Mouse (Mus musculus) C2C12 (cell line): ENCODE measurements at regions not wholly inside any gene's neighbourhood (a gene's known extent, or its start where the extent isn't known, plus 50 kb on each side); places are given as distances from the start of the nearest gene placed in this dataset.

Experiments used
- H3K27me3 ChIP-seq: one replicate; pipeline ENCODE4 v1.6.1; 2011; ENCODE audit not compliant: control insufficient read depth, insufficient read depth, insufficient read length
- H3K36me3 ChIP-seq: one replicate; pipeline ENCODE4 v1.6.1; 2011; ENCODE audit not compliant: control insufficient read depth, insufficient read depth
- H3K4me3 ChIP-seq: one replicate; pipeline ENCODE4 v1.5.1; 2011; ENCODE audit warnings: mild to moderate bottlenecking, control low read depth; ENCODE audit not compliant: poor library complexity, insufficient read depth, severe bottlenecking
- H3K79me2 ChIP-seq: one replicate; pipeline ENCODE4 v1.6.1; 2011; ENCODE audit not compliant: control insufficient read depth, insufficient read depth
- H3K79me3 ChIP-seq: one replicate; pipeline ENCODE4 v1.6.1; 2011; ENCODE audit warnings: low read depth, control low read depth
- H3ac ChIP-seq: one replicate; pipeline ENCODE3; 2011; ENCODE audit warnings: low read depth; ENCODE audit not compliant: control insufficient read depth, insufficient read length
- CEBPB ChIP-seq: IDR thresholded peaks from one replicate; pipeline ENCODE4 v1.6.1; 2011; ENCODE audit warnings: low read depth, mild to moderate bottlenecking, control low read depth, moderate library complexity
- CTCF ChIP-seq: IDR thresholded peaks from one replicate; pipeline ENCODE4 v1.5.1; 2011; ENCODE audit not compliant: control insufficient read depth, insufficient read depth, insufficient read length
- FOSL1 ChIP-seq: IDR thresholded peaks from one replicate; pipeline ENCODE4 v1.8.0; 2011; ENCODE audit warnings: mild to moderate bottlenecking, low read length; ENCODE audit not compliant: poor library complexity, insufficient read depth, severe bottlenecking
- MAX ChIP-seq: IDR thresholded peaks from one replicate; pipeline ENCODE4 v1.6.1; 2011; ENCODE audit warnings: mild to moderate bottlenecking, control low read depth
- MYOD1 ChIP-seq: IDR thresholded peaks from one replicate; pipeline ENCODE4 v1.6.1; 2011; ENCODE audit warnings: low read depth; ENCODE audit not compliant: control insufficient read depth, insufficient read length
- MYOG ChIP-seq: IDR thresholded peaks from one replicate; pipeline ENCODE4 v1.6.1; 2011; ENCODE audit not compliant: control insufficient read depth, insufficient read length; ENCODE audit errors: extremely low read depth
- USF1 ChIP-seq: IDR thresholded peaks from one replicate; pipeline ENCODE4 v1.6.1; 2011; ENCODE audit warnings: low read depth, mild to moderate bottlenecking, control low read depth, moderate library complexity

DNA sequence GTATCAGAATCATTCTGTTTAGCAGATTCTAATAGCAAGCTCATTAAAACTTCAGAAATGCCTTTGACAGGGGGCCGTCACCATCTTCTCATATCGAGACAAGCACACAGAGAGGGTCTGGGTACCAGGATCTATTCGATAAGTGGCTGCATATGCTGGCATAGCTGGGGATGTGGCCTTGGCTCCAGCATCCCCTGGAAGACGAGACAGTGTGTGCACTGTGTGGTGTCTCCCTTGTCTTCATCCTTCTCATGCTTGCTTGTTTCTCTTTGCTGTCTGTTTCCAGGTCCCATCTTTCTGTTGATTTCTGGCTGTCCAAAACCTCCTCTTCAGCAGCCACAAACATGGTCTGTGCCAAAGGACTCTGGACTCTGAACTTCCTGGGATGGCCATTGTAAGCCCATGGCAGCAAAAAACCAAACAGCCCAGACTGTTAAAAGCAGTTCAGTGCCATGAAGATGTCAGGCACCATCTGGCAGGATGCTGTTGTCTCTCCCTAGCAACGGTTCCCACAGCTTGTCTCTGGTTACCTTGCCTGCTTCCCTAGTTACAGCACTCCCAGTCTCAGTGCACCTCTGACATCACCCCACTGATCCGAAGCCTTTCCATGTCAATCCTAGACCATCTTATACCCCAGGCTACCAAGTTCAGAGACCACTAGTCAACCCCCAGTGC lies 56.5 kb downstream of the Kctd12 start:
- TF ChIP-seq USF1 (no peak), MYOG (no peak), MYOD1 (no peak), CEBPB (no peak), MAX (no peak), CTCF (no peak), FOSL1 (no peak)
- Histone ChIP-seq H3K79me2 (no peaks in the 10 kb centered on the region), H3ac (no peak overlapping the region), H3K27me3 (no peaks in the 10 kb centered on the region), H3K36me3 (no peaks in the 10 kb centered on the region), H3K79me3 (no peaks in the 10 kb centered on the region), H3K4me3 (no peak overlapping the region)

DNA sequence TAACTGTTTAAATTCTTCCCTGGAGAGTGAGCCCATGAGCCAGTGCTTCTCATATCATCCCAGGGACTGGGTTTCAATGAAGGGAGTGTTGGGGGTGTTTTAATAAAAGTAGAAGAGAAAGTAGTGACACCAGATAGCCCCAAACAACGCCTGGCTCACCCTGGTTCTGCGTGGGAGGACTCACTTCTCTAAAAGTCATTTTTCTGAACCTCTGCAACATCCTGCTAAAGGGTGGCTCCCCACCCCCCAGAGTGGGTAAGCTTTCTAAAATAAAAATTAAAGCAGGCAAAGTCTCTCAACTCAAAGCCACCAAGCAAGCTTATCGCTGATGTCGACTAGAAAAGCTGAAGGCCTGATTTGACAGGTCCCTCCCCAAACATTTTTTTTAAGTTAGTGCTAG lies 57.8 kb downstream of the Kctd12 start:
- H3K79me2 ChIP-seq: no peaks in the 10 kb centered on the region
- H3K27me3 ChIP-seq: no peaks in the 10 kb centered on the region

DNA sequence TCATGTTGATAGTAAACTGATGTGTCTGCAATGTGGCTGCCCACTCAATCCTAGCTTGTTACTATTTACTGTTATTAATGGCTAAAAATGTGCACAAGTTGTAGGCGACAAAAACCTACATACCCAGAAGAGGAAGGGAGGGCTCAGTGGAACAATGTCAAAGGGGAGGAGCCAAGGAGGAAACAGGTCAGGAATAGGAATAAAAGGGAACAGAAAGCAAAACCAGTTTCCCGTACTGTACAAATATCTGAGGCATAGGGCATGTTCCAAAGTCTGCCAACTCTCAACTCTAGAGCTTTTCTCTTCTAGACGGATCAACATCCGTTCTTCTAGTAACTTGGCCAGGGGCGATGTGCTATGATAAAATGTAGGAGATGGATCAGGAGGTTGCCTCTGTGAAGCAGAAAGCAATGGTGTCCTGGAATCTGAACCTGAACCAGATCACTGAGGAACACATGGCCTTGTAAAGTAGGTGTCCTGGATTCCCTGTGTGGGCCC lies 59.9 kb downstream of the Kctd12 start:
- Histone ChIP-seq H3K79me2 (no peaks in the 10 kb centered on the region), H3K4me3 (no peak overlapping the region), H3K79me3 (no peaks in the 10 kb centered on the region), H3K27me3 (no peaks in the 10 kb centered on the region), H3ac (no peak overlapping the region), H3K36me3 (no peaks in the 10 kb centered on the region)
- TF ChIP-seq CTCF: no peak
- no peak for TF ChIP-seq MYOG
- TF ChIP-seq CEBPB: no peak
- no peak for TF ChIP-seq MYOD1
- no peak for TF ChIP-seq FOSL1
- TF ChIP-seq USF1: no peak
- TF ChIP-seq MAX: no peak

More for the DNA sequence above, 57.8 kb downstream of the Kctd12 start:
- H3K4me3 ChIP-seq: no peak overlapping the region
- H3K79me3 ChIP-seq: no peaks in the 10 kb centered on the region
- no peaks in the 10 kb centered on the region for H3K36me3 ChIP-seq
- TF ChIP-seq USF1: no peak
- no peak overlapping the region for H3ac ChIP-seq

DNA sequence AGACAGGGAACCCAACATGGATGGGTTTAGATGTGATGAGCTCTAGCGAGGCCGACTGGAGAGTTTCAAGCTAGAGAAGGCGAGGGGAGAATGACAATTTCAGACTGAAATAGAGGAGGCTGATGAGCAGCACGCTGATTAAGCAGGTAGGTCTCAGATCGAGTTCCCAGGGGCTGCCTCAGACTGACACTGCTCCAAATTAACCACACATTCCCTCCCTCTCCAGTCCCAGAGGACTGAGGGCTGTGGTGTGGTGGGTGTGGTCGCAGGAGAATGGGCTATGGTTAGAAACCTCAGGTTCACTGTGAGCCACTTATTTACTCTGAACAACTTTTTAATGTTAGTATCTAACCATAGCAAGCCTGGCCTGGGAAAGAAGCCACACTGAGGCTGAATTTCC lies 62.0 kb downstream of the Kctd12 start:
- H3K36me3 ChIP-seq: no peaks in the 10 kb centered on the region

DNA sequence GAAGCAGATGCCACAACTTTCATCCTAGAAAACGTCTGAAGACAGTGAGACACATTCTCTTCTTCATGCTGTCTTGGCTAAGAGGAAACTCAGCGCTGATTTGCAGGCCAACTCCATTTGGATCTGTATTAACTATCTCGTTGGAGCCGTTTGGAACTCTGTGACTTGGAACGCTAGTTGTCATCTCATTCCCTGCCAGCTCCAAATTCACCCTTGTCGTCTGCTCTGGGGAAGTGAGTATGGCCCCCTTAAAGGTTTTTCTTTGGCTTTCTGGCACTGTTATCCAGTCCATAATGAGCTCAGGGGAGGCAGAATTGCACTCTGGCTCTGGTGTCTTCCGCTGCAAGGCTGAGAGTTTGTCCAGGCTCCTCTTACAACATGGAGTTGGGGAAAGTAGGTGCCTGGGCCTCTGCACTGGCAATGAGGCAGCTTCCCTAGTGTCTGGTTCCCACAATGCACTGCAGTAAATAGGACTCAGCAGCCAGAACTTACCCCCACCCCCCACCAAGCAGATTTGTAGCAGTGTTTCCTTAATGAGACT lies 63.1 kb downstream of the Kctd12 start:
- no peaks in the 10 kb centered on the region for H3K79me3 ChIP-seq
- no peak for TF ChIP-seq MAX
- no peak for TF ChIP-seq USF1
- TF ChIP-seq FOSL1: no peak
- no peak for TF ChIP-seq MYOG
- no peak for TF ChIP-seq CEBPB
- TF ChIP-seq CTCF: no peak
- no peak for TF ChIP-seq MYOD1
- H3K36me3 ChIP-seq: no peaks in the 10 kb centered on the region
- no peak overlapping the region for H3K4me3 ChIP-seq
- H3K27me3 ChIP-seq: no peaks in the 10 kb centered on the region
- no peak overlapping the region for H3ac ChIP-seq
- H3K79me2 ChIP-seq: no peaks in the 10 kb centered on the region

More for the DNA sequence above, 62.0 kb downstream of the Kctd12 start:
- H3ac ChIP-seq: no peak overlapping the region
- H3K79me2 ChIP-seq: no peaks in the 10 kb centered on the region
- no peak overlapping the region for H3K4me3 ChIP-seq
- TF ChIP-seq USF1: no peak
- H3K27me3 ChIP-seq: no peaks in the 10 kb centered on the region
- no peaks in the 10 kb centered on the region for H3K79me3 ChIP-seq

DNA sequence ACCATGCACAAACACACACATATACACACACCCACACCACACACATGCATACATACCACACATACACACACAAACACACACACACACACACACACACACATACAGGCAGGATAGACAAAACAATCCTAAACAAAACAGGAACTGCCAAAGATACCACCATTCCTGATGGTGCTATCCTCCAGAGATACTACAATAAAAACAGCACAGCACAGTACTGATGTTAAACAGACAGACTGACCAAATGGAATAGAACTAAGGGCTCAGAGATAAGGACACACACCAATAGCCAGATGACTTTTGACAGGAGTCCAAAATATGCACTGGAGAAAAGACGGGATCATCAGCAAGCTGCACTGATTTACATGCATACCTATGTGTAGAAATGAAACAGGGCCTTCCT lies 64.5 kb downstream of the Kctd12 start:
- no peak overlapping the region for H3K4me3 ChIP-seq

More for the DNA sequence above, 64.5 kb downstream of the Kctd12 start:
- Histone ChIP-seq H3ac (no peak overlapping the region), H3K27me3 (no peaks in the 10 kb centered on the region), H3K79me3 (no peaks in the 10 kb centered on the region), H3K79me2 (no peaks in the 10 kb centered on the region), H3K36me3 (no peaks in the 10 kb centered on the region)
- TF ChIP-seq MYOD1 (no peak), MAX (no peak), CEBPB (no peak)
